Mouse (Mus musculus) thymus, adult 2 months (tissue): ENCODE measurements at regions not wholly inside any gene's neighbourhood (a gene's known extent, or its start where the extent isn't known, plus 50 kb on each side); places are given as distances from the start of the nearest gene placed in this dataset.

Source experiments
- CTCF ChIP-seq: fragments of 200-500 bp; IDR thresholded peaks from 2 replicates; pipeline ENCODE4 v1.5.1; 2012; ENCODE audit warnings: mild to moderate bottlenecking, control low read depth, low read length, moderate library complexity, borderline replicate concordance; ENCODE audit not compliant: control insufficient read depth, poor library complexity, insufficient read depth; ENCODE audit errors: extremely low read depth
- POLR2A ChIP-seq: fragments of 200-500 bp; IDR thresholded peaks from 2 replicates; pipeline ENCODE4 v1.6.1; 2012; ENCODE audit warnings: mild to moderate bottlenecking, low read length, control low read depth, moderate library complexity; ENCODE audit not compliant: control insufficient read depth, poor library complexity, insufficient read depth; ENCODE audit errors: extremely low read depth

GRCm38 (mm10) chr15:5869866-5870265, 429.7 kb upstream of the Dab2 start:
- no peak for TF ChIP-seq POLR2A
- TF ChIP-seq CTCF: no peak
